Mouse (Mus musculus): ENCODE data around the gene Inpp4b. TPM values are rescaled to one million over a fixed set of nuclear protein-coding genes. Genes with fewer than 3 reads are reported as not detected.

Gene Inpp4b
- polyA plus RNA-seq, 1 experiment from 2014 or later, result 14.1 TPM

- ATAC-seq (ENCODE audit: insufficient number of reproducible peaks, insufficient read depth, low FRiP score, low TSS enrichment, low read depth), result no peak
- Histone ChIP-seq H3K36me3 (no peaks in the 10 kb centered on the region), H3K9ac (no peak overlapping the region), H3K27ac (no peak overlapping the region), H3K4me2 (no peak overlapping the region), H3K27me3 (no peaks in the 10 kb centered on the region), H3K9me3 (no peaks in the 10 kb centered on the region), H3K4me1 (peaks cover 40% of the 10 kb centered on the region), H3K4me3 (no peak overlapping the region)
- WGBS, result 22% methylated on average over 6 of the region's 6 CpGs
These were observed 428.4 kb downstream of the Inpp4b start for GRCm38 (mm10) chr8:81770603-81771276.

DNA sequence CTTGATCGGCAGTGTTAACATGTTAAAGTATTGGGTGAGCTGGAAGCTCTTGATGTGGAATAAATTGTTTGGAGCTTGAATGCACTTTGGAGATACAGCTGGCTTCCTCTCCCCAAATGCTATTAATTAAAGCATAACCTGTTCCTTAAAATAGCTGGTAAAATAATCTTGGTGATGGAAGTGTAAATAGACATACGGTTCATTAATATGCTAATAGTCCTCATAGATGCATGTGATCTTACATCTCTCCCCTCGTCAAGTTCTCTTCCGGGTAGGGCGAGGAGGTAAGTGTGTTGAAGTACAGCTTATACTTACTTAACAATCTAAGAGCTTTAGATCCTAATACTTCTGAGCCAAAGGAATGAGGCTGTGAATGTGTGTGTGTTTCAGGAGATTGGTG lies 430.5 kb downstream of the Inpp4b start:
- Histone ChIP-seq H3K4me1 (peaks cover 36% of the 10 kb centered on the region), H3K27ac (no peak overlapping the region), H3K4me2 (no peak overlapping the region), H3K36me3 (no peaks in the 10 kb centered on the region), H3K4me3 (no peak overlapping the region), H3K9me3 (no peaks in the 10 kb centered on the region), H3K27me3 (no peaks in the 10 kb centered on the region), H3K9ac (no peak overlapping the region)
- 81% methylated on average over 5 of the region's 5 CpGs for WGBS
- ATAC-seq (ENCODE audit: insufficient number of reproducible peaks, insufficient read depth, low FRiP score, low TSS enrichment, low read depth), result no peak

DNA sequence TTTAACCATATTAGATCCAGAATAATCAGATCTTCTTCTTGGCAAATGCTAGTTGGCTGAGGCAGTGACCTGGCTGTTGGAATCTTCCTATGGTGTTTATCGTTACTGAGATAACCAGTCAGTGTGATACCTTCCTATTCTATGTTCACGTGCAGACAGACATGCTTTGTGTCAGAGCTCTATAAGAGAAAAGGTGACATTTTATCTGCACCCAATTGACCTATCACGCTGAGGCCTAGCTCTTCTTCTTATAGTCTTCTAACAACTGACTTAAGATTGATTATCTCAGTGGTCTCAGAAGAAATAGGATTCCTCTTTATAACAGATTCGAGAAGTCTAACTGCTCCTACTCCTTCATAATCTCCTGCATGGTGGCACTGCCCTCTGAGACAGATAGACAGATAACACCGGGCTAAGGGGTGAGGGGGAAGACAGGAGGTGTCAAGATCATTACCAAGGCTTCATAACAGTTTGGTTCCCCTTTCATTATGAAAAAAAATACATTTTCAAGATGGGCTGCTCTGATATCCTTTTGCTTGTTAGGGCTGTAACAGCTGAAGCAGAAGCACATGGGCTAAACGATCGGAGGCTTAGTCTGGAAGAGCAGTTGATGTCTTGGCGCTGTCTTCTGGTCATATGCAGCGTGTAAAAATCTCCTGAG lies 431.1 kb downstream of the Inpp4b start:
- H3K4me1 ChIP-seq, result peaks cover 34% of the 10 kb centered on the region
- no peak overlapping the region for H3K4me3 ChIP-seq
- H3K9me3 ChIP-seq, result no peaks in the 10 kb centered on the region
- 69% methylated on average over 9 of the region's 9 CpGs for WGBS
- no peak for ATAC-seq (ENCODE audit: insufficient number of reproducible peaks, insufficient read depth, low FRiP score, low TSS enrichment, low read depth)
- H3K27ac ChIP-seq, result no peak overlapping the region
- no peaks in the 10 kb centered on the region for H3K36me3 ChIP-seq
- no peak overlapping the region for H3K9ac ChIP-seq
- no peak overlapping the region for H3K4me2 ChIP-seq
- no peaks in the 10 kb centered on the region for H3K27me3 ChIP-seq

- 75% methylated on average over 4 of the region's 4 CpGs for WGBS
- no peaks in the 10 kb centered on the region for H3K27me3 ChIP-seq
- no peak overlapping the region for H3K4me2 ChIP-seq
- H3K9me3 ChIP-seq, result no peaks in the 10 kb centered on the region
- ATAC-seq (ENCODE audit: insufficient number of reproducible peaks, insufficient read depth, low FRiP score, low TSS enrichment, low read depth), result no peak
- H3K36me3 ChIP-seq, result no peaks in the 10 kb centered on the region
- H3K4me1 ChIP-seq, result peaks cover 33% of the 10 kb centered on the region
- H3K9ac ChIP-seq, result no peak overlapping the region
- no peak overlapping the region for H3K27ac ChIP-seq
- no peak overlapping the region for H3K4me3 ChIP-seq
These were observed 431.7 kb downstream of the Inpp4b start for GRCm38 (mm10) chr8:81774010-81774409.

DNA sequence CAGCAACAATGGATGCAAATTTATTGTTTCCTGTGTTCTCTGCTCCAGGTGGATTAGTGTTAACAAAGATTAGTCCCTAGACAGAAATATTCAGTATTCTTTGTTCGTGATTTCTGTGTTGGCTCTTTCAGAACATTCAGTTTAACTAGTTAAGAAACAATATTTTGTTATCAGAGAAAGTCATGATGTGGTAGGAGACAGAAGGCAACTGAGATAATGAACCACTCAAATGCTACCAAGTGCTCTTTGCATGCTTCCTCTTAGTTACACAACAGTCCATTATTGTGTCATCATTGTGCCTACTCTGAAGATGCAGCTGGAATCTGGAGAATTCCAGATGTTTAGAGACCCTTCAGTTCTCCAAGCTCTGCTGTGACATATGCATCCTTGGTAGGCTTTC lies 432.1 kb downstream of the Inpp4b start:
- no peak for ATAC-seq (ENCODE audit: insufficient number of reproducible peaks, insufficient read depth, low FRiP score, low TSS enrichment, low read depth)

GRCm38 (mm10) chr8:81776516-81777237 lies 434.3 kb downstream of the Inpp4b start:
- no peaks in the 10 kb centered on the region for H3K9me3 ChIP-seq
- WGBS, result 20% methylated on average over 4 of the region's 4 CpGs
- peak overlapping the region; percentile 60 for H3K27ac ChIP-seq
- H3K9ac ChIP-seq, result no peak overlapping the region
- H3K36me3 ChIP-seq, result no peaks in the 10 kb centered on the region
- H3K4me3 ChIP-seq, result no peak overlapping the region
- no peak overlapping the region for H3K4me2 ChIP-seq
- no peaks in the 10 kb centered on the region for H3K27me3 ChIP-seq
- peaks cover 18% of the 10 kb centered on the region for H3K4me1 ChIP-seq
- 0 out of 2 replicates have a peak, but pooled peaks have one; percentile 26 for ATAC-seq (ENCODE audit: insufficient number of reproducible peaks, insufficient read depth, low FRiP score, low TSS enrichment, low read depth)

More for the DNA sequence above, 432.1 kb downstream of the Inpp4b start:
- no peaks in the 10 kb centered on the region for H3K36me3 ChIP-seq
- no peak overlapping the region for H3K4me2 ChIP-seq
- H3K27ac ChIP-seq, result no peak overlapping the region
- peaks cover 29% of the 10 kb centered on the region for H3K4me1 ChIP-seq
- H3K9ac ChIP-seq, result no peak overlapping the region
- no peaks in the 10 kb centered on the region for H3K27me3 ChIP-seq
- no peak overlapping the region for H3K4me3 ChIP-seq
- H3K9me3 ChIP-seq, result no peaks in the 10 kb centered on the region
- whole genome bisulfite sequencing, result 79% methylated on average over 1 of the region's 1 CpGs

DNA sequence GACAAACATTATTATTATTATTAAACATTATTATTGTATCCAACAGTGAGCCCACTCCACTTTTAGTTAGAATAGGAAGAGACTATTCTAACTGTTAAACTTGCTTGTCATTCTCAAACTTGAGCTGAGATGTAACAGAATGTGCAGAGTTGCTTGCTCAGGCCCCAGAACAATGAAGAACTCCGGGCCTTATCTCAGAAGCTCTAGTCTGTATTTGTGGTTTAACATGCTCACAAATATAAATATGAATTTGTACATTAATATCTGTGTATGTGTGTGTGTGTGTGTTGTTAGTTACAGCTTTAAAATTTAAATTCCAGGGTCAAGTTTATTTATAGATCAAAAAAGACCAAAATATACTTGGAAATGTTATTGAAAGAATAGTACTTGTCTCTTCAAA lies 435.3 kb downstream of the Inpp4b start:
- 80% methylated on average over 1 of the region's 1 CpGs for WGBS
- Histone ChIP-seq H3K4me1 (peaks cover 18% of the 10 kb centered on the region), H3K9me3 (no peaks in the 10 kb centered on the region), H3K9ac (no peak overlapping the region), H3K27me3 (no peaks in the 10 kb centered on the region), H3K36me3 (no peaks in the 10 kb centered on the region), H3K4me2 (no peak overlapping the region), H3K27ac (no peak overlapping the region), H3K4me3 (no peak overlapping the region)
- no peak for ATAC-seq (ENCODE audit: insufficient number of reproducible peaks, insufficient read depth, low FRiP score, low TSS enrichment, low read depth)

DNA sequence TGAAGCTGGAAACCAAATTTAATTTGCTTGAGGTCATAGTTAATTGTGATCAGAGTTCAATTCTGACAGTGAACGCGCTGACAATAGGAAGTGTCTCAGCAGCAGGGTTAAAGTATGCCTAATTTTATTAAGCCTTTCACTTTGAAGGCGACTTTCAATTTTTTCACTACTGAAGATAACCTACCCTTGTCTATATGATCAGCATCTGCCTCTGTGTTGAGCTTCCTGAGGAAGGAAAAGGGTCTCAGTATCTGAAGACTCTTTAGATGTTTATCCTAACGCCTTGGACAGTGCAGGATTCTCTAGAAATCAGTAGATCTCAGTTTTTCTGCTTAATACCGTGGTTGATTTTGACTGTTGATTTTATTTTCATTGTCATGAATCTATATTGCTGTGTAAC lies 437.1 kb downstream of the Inpp4b start:
- Histone ChIP-seq H3K9me3 (no peaks in the 10 kb centered on the region), H3K4me1 (peaks cover 12% of the 10 kb centered on the region), H3K27me3 (no peaks in the 10 kb centered on the region), H3K36me3 (no peaks in the 10 kb centered on the region), H3K4me2 (no peak overlapping the region), H3K9ac (no peak overlapping the region), H3K4me3 (no peak overlapping the region), H3K27ac (no peak overlapping the region)
- ATAC-seq (ENCODE audit: insufficient number of reproducible peaks, insufficient read depth, low FRiP score, low TSS enrichment, low read depth), result no peak
- whole genome bisulfite sequencing, result 74% methylated on average over 5 of the region's 5 CpGs

- no peak for ATAC-seq (ENCODE audit: insufficient number of reproducible peaks, insufficient read depth, low FRiP score, low TSS enrichment, low read depth)
- Histone ChIP-seq H3K27ac (no peak overlapping the region), H3K9me3 (no peaks in the 10 kb centered on the region), H3K9ac (no peak overlapping the region), H3K4me3 (no peak overlapping the region), H3K36me3 (no peaks in the 10 kb centered on the region), H3K4me1 (peaks cover 12% of the 10 kb centered on the region), H3K4me2 (no peak overlapping the region), H3K27me3 (no peaks in the 10 kb centered on the region)
- WGBS, result 95% methylated on average over 6 of the region's 6 CpGs
These were observed 437.8 kb downstream of the Inpp4b start for GRCm38 (mm10) chr8:81780166-81780565.

- WGBS, result 88% methylated on average over 2 of the region's 2 CpGs
- Histone ChIP-seq H3K4me2 (no peak overlapping the region), H3K4me3 (no peak overlapping the region), H3K9me3 (no peaks in the 10 kb centered on the region), H3K4me1 (peaks cover 12% of the 10 kb centered on the region), H3K9ac (no peak overlapping the region), H3K36me3 (no peaks in the 10 kb centered on the region), H3K27ac (no peak overlapping the region), H3K27me3 (no peaks in the 10 kb centered on the region)
- ATAC-seq (ENCODE audit: insufficient number of reproducible peaks, insufficient read depth, low FRiP score, low TSS enrichment, low read depth), result no peak
These were observed 438.7 kb downstream of the Inpp4b start for GRCm38 (mm10) chr8:81780921-81781675.

DNA sequence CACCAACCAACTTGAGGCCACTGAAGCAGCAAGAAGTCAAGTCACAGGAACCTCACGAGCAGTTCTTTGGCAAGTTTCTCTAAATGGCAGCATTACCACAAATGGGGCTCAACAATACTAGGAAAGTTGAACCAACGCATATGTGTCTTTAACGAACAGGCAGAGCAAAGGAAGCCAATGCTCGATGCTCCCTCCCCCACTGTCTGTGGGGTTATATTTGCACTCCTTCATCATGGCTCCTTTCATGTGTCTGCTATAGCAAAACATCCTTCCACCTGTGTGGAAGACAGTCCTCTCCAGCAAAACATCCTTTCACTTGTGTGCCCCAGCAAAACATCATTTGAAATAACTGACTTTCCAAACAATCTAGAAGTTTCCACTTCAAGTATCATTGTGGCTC lies 440.4 kb downstream of the Inpp4b start:
- Histone ChIP-seq H3K36me3 (no peaks in the 10 kb centered on the region), H3K9ac (no peak overlapping the region), H3K27me3 (no peaks in the 10 kb centered on the region), H3K4me1 (no peaks in the 10 kb centered on the region), H3K27ac (no peak overlapping the region), H3K4me2 (no peak overlapping the region), H3K4me3 (no peak overlapping the region), H3K9me3 (no peaks in the 10 kb centered on the region)
- no peak for ATAC-seq (ENCODE audit: insufficient number of reproducible peaks, insufficient read depth, low FRiP score, low TSS enrichment, low read depth)
- 86% methylated on average over 4 of the region's 4 CpGs for WGBS
